Mouse (Mus musculus) gastrocnemius, postnatal 36 days (tissue): ENCODE data around the gene Gm45208. TPM values are rescaled to one million over a fixed set of nuclear protein-coding genes. Genes with fewer than 3 reads are reported as not detected.

Source experiments
- DNase-seq, 2 experiments: peaks; one replicate each; pipeline ENCODE4 v3.0.0; 2022
- intact Hi-C: fragments of 180-260 bp; cut with DNase I; formaldehyde crosslinking; loops from one replicate; pipeline ENCODE4 v1.15.1; 2025
- total RNA-seq, 2 experiments: library from RNA; stranded (reverse); gene quantifications; 2 replicates each; pipeline ENCODE4 v1.2.3; 2021

The Gm45208 gene
- total RNA-seq, 2 experiments from 2014 or later: not detected

- DNase-seq: no peak
- intact Hi-C loops: no loop called here
Observed at GRCm38 (mm10) chrX:7765281-7765670, 43.2 kb downstream of the Gm45208 start.

GRCm38 (mm10) chrX:7765764-7766163 is 43.7 kb downstream of the Gm45208 start:
- intact Hi-C loops: no loop called here
- DNase-seq: peak; percentile 9 to 25

- DNase-seq: no peak
- intact Hi-C loops: loop anchor here (5.0 kb wide), 1 partner anchor 32 kb away; no protein-coding TSS in a partner anchor
Observed at GRCm38 (mm10) chrX:7769302-7770017, 47.4 kb downstream of the Gm45208 start.

GRCm38 (mm10) chrX:7772766-7773165 is 50.7 kb downstream of the Gm45208 start:
- DNase-seq: no peak
- intact Hi-C loops: loop anchor here (5.0 kb wide), 1 partner anchor 35 kb away; no protein-coding TSS in a partner anchor

GRCm38 (mm10) chrX:7775501-7776205 is 53.6 kb downstream of the Gm45208 start:
- DNase-seq: no peak
- intact Hi-C loops: no loop called here

- peak in 1 of 2 experiments; percentile 45 for DNase-seq
- intact Hi-C loops: no loop called here
Observed at GRCm38 (mm10) chrX:7776329-7777082, 54.5 kb downstream of the Gm45208 start.

- intact Hi-C loops: no loop called here
Observed at GRCm38 (mm10) chrX:7778450-7779244, 56.6 kb downstream of the Gm45208 start.

GRCm38 (mm10) chrX:7779294-7779693 is 57.2 kb downstream of the Gm45208 start:
- DNase-seq: no peak
- intact Hi-C loops: no loop called here

More at GRCm38 (mm10) chrX:7778450-7779244, 56.6 kb downstream of the Gm45208 start:
- DNase-seq: no peak

Other genes starting within 250 kb of the Gm45208 start
- gene Foxp3, start 148.6 kb upstream of the Gm45208 start, total RNA-seq: under 1 TPM in 1 of 2 experiments, not detected in 1; 0.18 TPM
- 1 to 10 TPM; 2.0 TPM for gene Ppp1r3f, start 148.0 kb upstream of the Gm45208 start, total RNA-seq
- 10 to 100 TPM in 1 of 2 experiments, 1 to 10 TPM in 1; 9.8 to 11.5 TPM for gene Ccdc22, start 116.7 kb upstream of the Gm45208 start, total RNA-seq
- gene Cacna1f, start 115.2 kb upstream of the Gm45208 start, total RNA-seq: not detected
- gene Syp, start 83.8 kb upstream of the Gm45208 start, total RNA-seq: 1 to 10 TPM; 1.1 TPM
- 10 to 100 TPM; 23.1 to 24.9 TPM for gene Prickle3, start 65.0 kb upstream of the Gm45208 start, total RNA-seq
- 10 to 100 TPM; 28.0 to 43.2 TPM for gene Plp2, start 50.9 kb upstream of the Gm45208 start, total RNA-seq
- 10 to 100 TPM; 18.8 to 20.6 TPM for gene Magix, start 41.0 kb upstream of the Gm45208 start, total RNA-seq
- 10 to 100 TPM; 11.2 to 12.9 TPM for gene Gpkow, start 25.1 kb upstream of the Gm45208 start, total RNA-seq
- gene Wdr45, start 7.9 kb upstream of the Gm45208 start, total RNA-seq: 10 to 100 TPM; 27.2 to 32.0 TPM
- 1 to 10 TPM; 3.8 to 4.9 TPM for gene Praf2, start 6.2 kb downstream of the Gm45208 start, total RNA-seq
- 1 to 10 TPM in 1 of 2 experiments, under 1 TPM in 1; 0.81 to 1.2 TPM for gene Ccdc120, start 28.7 kb downstream of the Gm45208 start, total RNA-seq
- 1 to 10 TPM; 8.0 to 8.1 TPM for gene Tfe3, start 40.3 kb downstream of the Gm45208 start, total RNA-seq
- 10 to 100 TPM; 17.3 to 19.2 TPM for gene Gripap1, start 67.5 kb downstream of the Gm45208 start, total RNA-seq
- gene Kcnd1, start 100.0 kb downstream of the Gm45208 start, total RNA-seq: under 1 TPM; 0.15 to 0.20 TPM
- gene Otud5, start 119.1 kb downstream of the Gm45208 start, total RNA-seq: 10 to 100 TPM; 14.6 to 16.6 TPM
- 1 to 10 TPM in 1 of 2 experiments, under 1 TPM in 1; 0.99 to 1.8 TPM for gene Pim2, start 156.0 kb downstream of the Gm45208 start, total RNA-seq
- gene Slc35a2, start 161.8 kb downstream of the Gm45208 start, total RNA-seq: 1 to 10 TPM; 8.4 to 8.8 TPM
- gene Pqbp1, start 177.0 kb downstream of the Gm45208 start, total RNA-seq: 10 to 100 TPM; 21.2 to 22.0 TPM
- gene Timm17b, start 177.1 kb downstream of the Gm45208 start, total RNA-seq: 10 to 100 TPM; 35.3 to 39.1 TPM
- not detected for gene Gm10491, start 185.6 kb downstream of the Gm45208 start, total RNA-seq
- not detected for gene Gm10490, start 187.3 kb downstream of the Gm45208 start, total RNA-seq
- not detected for gene Pcsk1n, start 197.6 kb downstream of the Gm45208 start, total RNA-seq
- gene Eras, start 206.4 kb downstream of the Gm45208 start, total RNA-seq: not detected
- 1 to 10 TPM; 4.3 to 4.9 TPM for gene Hdac6, start 225.6 kb downstream of the Gm45208 start, total RNA-seq